Mouse (Mus musculus): ENCODE measurements around the gene Gtf2h3. TPM values are rescaled to one million over a fixed set of nuclear protein-coding genes. Genes with fewer than 3 reads are reported as not detected.

Gene Gtf2h3
- polyA plus RNA-seq, 1 experiment from 2014 or later = 36.3 TPM

- Histone ChIP-seq H3K9me3 (ENCODE audit: control insufficient read depth, low read length) (no peaks in the 10 kb centered on the region), H3K27me3 (replicated peaks; ENCODE audit: control insufficient read depth, insufficient read depth, low read length) (no peaks in the 10 kb centered on the region), H3K9ac (ENCODE audit: low read depth, low read length) (no peak overlapping the region), H3K4me1 (ENCODE audit: control insufficient read depth, insufficient read depth, low read depth, low read length) (peaks cover 9% of the 10 kb centered on the region), H3K4me3 (ENCODE audit: low read length) (no peak overlapping the region), H3K36me3 (ENCODE audit: control insufficient read depth, insufficient read depth, low read length) (peaks cover 4% of the 10 kb centered on the region; the same call in 1 of the 2 replicates), H3K27ac (ENCODE audit: low read depth, low read length) (no peak overlapping the region), H3K4me2 (ENCODE audit: low read length) (no peak overlapping the region)
- ATAC-seq = no peak
- 67% methylated on average over 5 of the region's 5 CpGs for WGBS
Measured at GRCm38 (mm10) chr5:124602349-124602748, 23.4 kb downstream of the Gtf2h3 start.

GRCm38 (mm10) chr5:124604296-124604695 lies 25.4 kb downstream of the Gtf2h3 start:
- H3K4me1 ChIP-seq (ENCODE audit: control insufficient read depth, insufficient read depth, low read depth, low read length) = peaks cover 2% of the 10 kb centered on the region
- no peak overlapping the region for H3K4me3 ChIP-seq (ENCODE audit: low read length)

GRCm38 (mm10) chr5:124605041-124605622 lies 26.2 kb downstream of the Gtf2h3 start:
- Histone ChIP-seq H3K27me3 (replicated peaks; ENCODE audit: control insufficient read depth, insufficient read depth, low read length) (no peaks in the 10 kb centered on the region), H3K27ac (ENCODE audit: low read depth, low read length) (no peak overlapping the region), H3K9ac (ENCODE audit: low read depth, low read length) (no peak overlapping the region), H3K4me1 (ENCODE audit: control insufficient read depth, insufficient read depth, low read depth, low read length) (no peaks in the 10 kb centered on the region), H3K4me3 (ENCODE audit: low read length) (no peak overlapping the region), H3K4me2 (ENCODE audit: low read length) (no peak overlapping the region), H3K36me3 (ENCODE audit: control insufficient read depth, insufficient read depth, low read length) (peaks cover 8% of the 10 kb centered on the region; the same call in 1 of the 2 replicates), H3K9me3 (ENCODE audit: control insufficient read depth, low read length) (no peaks in the 10 kb centered on the region)
- 87% methylated on average over 17 of the region's 17 CpGs for WGBS
- no peak for ATAC-seq

More at GRCm38 (mm10) chr5:124604296-124604695, 25.4 kb downstream of the Gtf2h3 start:
- Histone ChIP-seq H3K27ac (ENCODE audit: low read depth, low read length) (no peak overlapping the region), H3K4me2 (ENCODE audit: low read length) (no peak overlapping the region), H3K27me3 (replicated peaks; ENCODE audit: control insufficient read depth, insufficient read depth, low read length) (no peaks in the 10 kb centered on the region), H3K36me3 (ENCODE audit: control insufficient read depth, insufficient read depth, low read length) (peaks cover 8% of the 10 kb centered on the region; the same call in 1 of the 2 replicates), H3K9ac (ENCODE audit: low read depth, low read length) (no peak overlapping the region), H3K9me3 (ENCODE audit: control insufficient read depth, low read length) (no peaks in the 10 kb centered on the region)
- ATAC-seq = no peak
- 91% methylated on average over 4 of the region's 4 CpGs for WGBS

GRCm38 (mm10) chr5:124610965-124611364 lies 32.0 kb downstream of the Gtf2h3 start:
- Histone ChIP-seq H3K36me3 (ENCODE audit: control insufficient read depth, insufficient read depth, low read length) (peaks cover 21% of the 10 kb centered on the region), H3K4me2 (ENCODE audit: low read length) (no peak overlapping the region), H3K9ac (ENCODE audit: low read depth, low read length) (no peak overlapping the region), H3K9me3 (ENCODE audit: control insufficient read depth, low read length) (no peaks in the 10 kb centered on the region), H3K4me1 (ENCODE audit: control insufficient read depth, insufficient read depth, low read depth, low read length) (no peaks in the 10 kb centered on the region), H3K4me3 (ENCODE audit: low read length) (no peak overlapping the region), H3K27ac (ENCODE audit: low read depth, low read length) (no peak overlapping the region), H3K27me3 (replicated peaks; ENCODE audit: control insufficient read depth, insufficient read depth, low read length) (no peaks in the 10 kb centered on the region)
- 77% methylated on average over 10 of the region's 10 CpGs for WGBS
- ATAC-seq = no peak

- no peaks in the 10 kb centered on the region for H3K27me3 ChIP-seq (replicated peaks; ENCODE audit: control insufficient read depth, insufficient read depth, low read length)
- H3K36me3 ChIP-seq (ENCODE audit: control insufficient read depth, insufficient read depth, low read length) = peaks cover 13% of the 10 kb centered on the region
- ATAC-seq = no peak
- H3K4me2 ChIP-seq (ENCODE audit: low read length) = no peak overlapping the region
- H3K4me3 ChIP-seq (ENCODE audit: low read length) = no peak overlapping the region
- 89% methylated on average over 11 of the region's 11 CpGs for WGBS
- H3K9ac ChIP-seq (ENCODE audit: low read depth, low read length) = no peak overlapping the region
- no peaks in the 10 kb centered on the region for H3K9me3 ChIP-seq (ENCODE audit: control insufficient read depth, low read length)
- H3K27ac ChIP-seq (ENCODE audit: low read depth, low read length) = no peak overlapping the region
- no peaks in the 10 kb centered on the region for H3K4me1 ChIP-seq (ENCODE audit: control insufficient read depth, insufficient read depth, low read depth, low read length)
Measured at GRCm38 (mm10) chr5:124614709-124615108, 35.8 kb downstream of the Gtf2h3 start.

- no peak overlapping the region for H3K27ac ChIP-seq (ENCODE audit: low read depth, low read length)
- H3K4me3 ChIP-seq (ENCODE audit: low read length) = no peak overlapping the region
- WGBS = 91% methylated on average over 10 of the region's 10 CpGs
- no peaks in the 10 kb centered on the region for H3K9me3 ChIP-seq (ENCODE audit: control insufficient read depth, low read length)
- no peak for ATAC-seq
- H3K4me1 ChIP-seq (ENCODE audit: control insufficient read depth, insufficient read depth, low read depth, low read length) = no peaks in the 10 kb centered on the region
- H3K36me3 ChIP-seq (ENCODE audit: control insufficient read depth, insufficient read depth, low read length) = peaks cover 3% of the 10 kb centered on the region
- no peak overlapping the region for H3K9ac ChIP-seq (ENCODE audit: low read depth, low read length)
- H3K4me2 ChIP-seq (ENCODE audit: low read length) = no peak overlapping the region
- no peaks in the 10 kb centered on the region for H3K27me3 ChIP-seq (replicated peaks; ENCODE audit: control insufficient read depth, insufficient read depth, low read length)
Measured at GRCm38 (mm10) chr5:124618711-124619110, 39.8 kb downstream of the Gtf2h3 start.

- no peak overlapping the region for H3K9ac ChIP-seq (ENCODE audit: low read depth, low read length)
Measured at GRCm38 (mm10) chr5:124621362-124621761, 42.4 kb downstream of the Gtf2h3 start.

GRCm38 (mm10) chr5:124622890-124623289 lies 44.0 kb downstream of the Gtf2h3 start:
- Histone ChIP-seq H3K9me3 (ENCODE audit: control insufficient read depth, low read length) (no peaks in the 10 kb centered on the region), H3K9ac (ENCODE audit: low read depth, low read length) (no peak overlapping the region), H3K4me2 (ENCODE audit: low read length) (no peak overlapping the region), H3K27me3 (replicated peaks; ENCODE audit: control insufficient read depth, insufficient read depth, low read length) (no peaks in the 10 kb centered on the region), H3K36me3 (ENCODE audit: control insufficient read depth, insufficient read depth, low read length) (no peaks in the 10 kb centered on the region; the same call in 1 of the 2 replicates), H3K4me1 (ENCODE audit: control insufficient read depth, insufficient read depth, low read depth, low read length) (peaks cover under 1% of the 10 kb centered on the region), H3K27ac (ENCODE audit: low read depth, low read length) (no peak overlapping the region), H3K4me3 (ENCODE audit: low read length) (no peak overlapping the region)
- 92% methylated on average over 15 of the region's 15 CpGs for WGBS
- no peak for ATAC-seq

More at GRCm38 (mm10) chr5:124621362-124621761, 42.4 kb downstream of the Gtf2h3 start:
- Histone ChIP-seq H3K4me1 (ENCODE audit: control insufficient read depth, insufficient read depth, low read depth, low read length) (no peaks in the 10 kb centered on the region), H3K27me3 (replicated peaks; ENCODE audit: control insufficient read depth, insufficient read depth, low read length) (no peaks in the 10 kb centered on the region), H3K4me2 (ENCODE audit: low read length) (no peak overlapping the region), H3K9me3 (ENCODE audit: control insufficient read depth, low read length) (no peaks in the 10 kb centered on the region), H3K36me3 (ENCODE audit: control insufficient read depth, insufficient read depth, low read length) (no peaks in the 10 kb centered on the region; the same call in 1 of the 2 replicates), H3K4me3 (ENCODE audit: low read length) (no peak overlapping the region), H3K27ac (ENCODE audit: low read depth, low read length) (no peak overlapping the region)
- ATAC-seq = no peak
- WGBS = 67% methylated on average over 13 of the region's 13 CpGs

GRCm38 (mm10) chr5:124624291-124624690 lies 45.4 kb downstream of the Gtf2h3 start:
- H3K36me3 ChIP-seq (ENCODE audit: control insufficient read depth, insufficient read depth, low read length) = no peaks in the 10 kb centered on the region; the same call in 1 of the 2 replicates
- no peak overlapping the region for H3K4me3 ChIP-seq (ENCODE audit: low read length)
- H3K27me3 ChIP-seq (replicated peaks; ENCODE audit: control insufficient read depth, insufficient read depth, low read length) = no peaks in the 10 kb centered on the region
- H3K27ac ChIP-seq (ENCODE audit: low read depth, low read length) = no peak overlapping the region
- no peak for ATAC-seq
- WGBS = 90% methylated on average over 9 of the region's 9 CpGs
- peaks cover 5% of the 10 kb centered on the region for H3K4me1 ChIP-seq (ENCODE audit: control insufficient read depth, insufficient read depth, low read depth, low read length)
- H3K9me3 ChIP-seq (ENCODE audit: control insufficient read depth, low read length) = no peaks in the 10 kb centered on the region
- H3K4me2 ChIP-seq (ENCODE audit: low read length) = no peak overlapping the region
- H3K9ac ChIP-seq (ENCODE audit: low read depth, low read length) = no peak overlapping the region
